Mouse (Mus musculus): ENCODE measurements around the gene Nf1. TPM values are rescaled to one million over a fixed set of nuclear protein-coding genes. Genes with fewer than 3 reads are reported as not detected.

The Nf1 gene
- polyA plus RNA-seq, 1 experiment: 14.3 TPM

GRCm38 (mm10) chr11:79590664-79591590 is 251.4 kb downstream of the Nf1 start, which contains the start of gene Rab11fip4:
TSS of gene Rab11fip4 (plus strand) at chr11:79591212.
- peak within 1 kb of the TSS; percentile 56 for H3K4me3 ChIP-seq (ENCODE audit: insufficient read depth, low read depth, low read length)
- no peak within 1 kb of the TSS for H3K27ac ChIP-seq (replicated peaks; ENCODE audit: low read depth, low read length)

DNA sequence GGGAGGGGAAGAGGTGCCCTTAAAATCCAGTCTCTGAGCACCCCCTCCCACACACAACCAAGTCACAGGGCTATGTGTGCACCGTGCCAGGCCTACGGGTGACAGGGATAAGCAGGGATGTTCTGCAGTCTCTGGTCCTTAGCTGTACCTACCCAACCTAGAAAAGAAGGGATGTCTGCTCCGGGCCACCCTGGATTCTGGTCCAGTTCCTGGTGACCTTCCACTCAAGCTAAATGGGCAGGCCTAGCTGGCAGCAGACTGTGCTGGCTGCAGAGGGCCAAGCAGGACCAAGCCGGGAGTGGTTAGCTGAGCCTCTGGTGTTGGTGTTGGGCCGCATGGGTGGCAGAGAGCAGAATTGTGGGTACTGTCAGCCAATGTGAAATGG is 252.1 kb downstream of the Nf1 start:
- H3K4me1 ChIP-seq (ENCODE audit: control insufficient read depth, insufficient read depth, insufficient read length, low read length): peaks cover 3% of the 10 kb centered on the region
- peak overlapping the region; percentile 56 for H3K4me3 ChIP-seq (ENCODE audit: insufficient read depth, low read depth, low read length)
- H3K27ac ChIP-seq (replicated peaks; ENCODE audit: low read depth, low read length): no peak overlapping the region

More at GRCm38 (mm10) chr11:79590664-79591590, 251.4 kb downstream of the Nf1 start, which contains the start of gene Rab11fip4:
- H3K4me1 ChIP-seq (ENCODE audit: control insufficient read depth, insufficient read depth, insufficient read length, low read length): peaks cover 3% of the 10 kb centered on the region

DNA sequence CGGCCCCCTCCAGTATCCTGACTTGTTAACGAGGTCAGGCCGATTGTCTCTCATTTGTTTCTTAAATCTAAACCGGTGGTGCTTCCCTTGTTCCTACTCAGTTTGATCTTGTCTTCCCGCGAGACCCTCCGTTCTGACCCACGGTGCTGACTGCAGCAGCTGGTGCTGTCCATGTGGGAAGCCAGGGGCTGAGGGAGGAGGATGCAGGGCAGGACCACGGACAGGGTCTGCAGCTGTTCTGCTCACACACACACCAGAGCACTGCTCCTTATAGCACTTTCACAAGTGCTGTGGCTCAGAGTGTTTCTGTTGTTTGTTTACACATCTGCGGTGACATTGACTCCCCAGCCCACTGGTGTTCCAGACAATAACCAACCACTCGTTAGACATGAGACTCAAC is 254.0 kb downstream of the Nf1 start:
- H3K4me1 ChIP-seq (ENCODE audit: control insufficient read depth, insufficient read depth, insufficient read length, low read length): peaks cover 3% of the 10 kb centered on the region
- no peak overlapping the region for H3K27ac ChIP-seq (replicated peaks; ENCODE audit: low read depth, low read length)
- H3K4me3 ChIP-seq (ENCODE audit: insufficient read depth, low read depth, low read length): no peak overlapping the region

DNA sequence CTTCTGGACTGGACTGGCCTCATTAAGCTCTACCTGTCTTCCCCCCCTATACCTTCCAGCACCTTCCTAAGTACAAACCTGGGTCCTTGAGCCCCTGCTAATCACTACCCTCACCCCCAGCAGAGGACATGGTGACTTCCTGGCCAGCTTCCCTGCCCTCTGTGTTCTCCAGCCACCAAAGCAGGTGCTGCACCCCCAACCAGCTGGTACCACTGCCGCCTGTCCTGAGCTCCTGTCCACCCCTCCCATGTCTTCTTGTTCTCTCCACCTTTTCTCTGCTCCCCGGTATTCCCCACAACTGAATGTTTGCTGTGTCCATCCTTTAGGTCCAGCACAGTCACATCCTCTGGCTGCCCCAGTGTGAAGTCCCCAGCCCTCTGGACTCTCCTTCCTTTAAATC is 271.0 kb downstream of the Nf1 start:
- Histone ChIP-seq H3K27ac (replicated peaks; ENCODE audit: low read depth, low read length) (no peak overlapping the region), H3K4me1 (ENCODE audit: control insufficient read depth, insufficient read depth, insufficient read length, low read length) (no peaks in the 10 kb centered on the region), H3K4me3 (ENCODE audit: insufficient read depth, low read depth, low read length) (no peak overlapping the region)

- H3K4me1 ChIP-seq (ENCODE audit: control insufficient read depth, insufficient read depth, insufficient read length, low read length): no peaks in the 10 kb centered on the region
- H3K27ac ChIP-seq (replicated peaks; ENCODE audit: low read depth, low read length): no peak overlapping the region
- H3K4me3 ChIP-seq (ENCODE audit: insufficient read depth, low read depth, low read length): no peak overlapping the region
These were observed 271.6 kb downstream of the Nf1 start for GRCm38 (mm10) chr11:79611011-79611666.

DNA sequence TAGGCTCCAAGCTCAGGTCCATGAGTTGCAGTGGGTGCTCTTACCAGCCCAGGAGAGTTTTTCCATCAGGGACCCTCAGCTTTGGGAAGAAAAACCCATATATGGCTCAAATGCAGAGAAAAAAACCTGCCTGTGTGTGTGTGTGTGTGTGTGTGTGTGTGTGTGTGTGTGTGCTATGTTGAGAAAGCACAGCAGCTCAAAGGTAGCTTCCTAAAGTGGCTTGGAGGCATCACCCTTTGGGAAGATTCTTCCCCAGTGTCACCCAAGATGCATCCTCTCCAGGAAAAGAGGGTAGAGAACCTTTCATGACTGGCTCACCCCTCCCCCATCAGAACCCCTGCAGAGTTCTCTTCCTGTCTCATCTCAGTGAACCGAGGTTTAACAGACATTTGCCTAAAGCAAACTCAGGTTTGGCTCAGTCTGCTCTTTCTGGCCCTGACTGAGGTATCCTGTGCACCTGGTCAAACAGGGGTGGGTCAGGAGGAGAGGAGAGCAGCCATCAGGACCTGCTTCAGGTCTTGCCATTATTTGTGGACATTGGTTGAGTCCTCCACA is 272.6 kb downstream of the Nf1 start:
- Histone ChIP-seq H3K4me3 (ENCODE audit: insufficient read depth, low read depth, low read length) (no peak overlapping the region), H3K27ac (replicated peaks; ENCODE audit: low read depth, low read length) (no peak overlapping the region), H3K4me1 (ENCODE audit: control insufficient read depth, insufficient read depth, insufficient read length, low read length) (no peaks in the 10 kb centered on the region)

GRCm38 (mm10) chr11:79613084-79613483 is 273.6 kb downstream of the Nf1 start:
- H3K27ac ChIP-seq (replicated peaks; ENCODE audit: low read depth, low read length): no peak overlapping the region
- H3K4me1 ChIP-seq (ENCODE audit: control insufficient read depth, insufficient read depth, insufficient read length, low read length): no peaks in the 10 kb centered on the region

GRCm38 (mm10) chr11:79613711-79614110 is 274.2 kb downstream of the Nf1 start:
- no peak overlapping the region for H3K27ac ChIP-seq (replicated peaks; ENCODE audit: low read depth, low read length)

More at GRCm38 (mm10) chr11:79613084-79613483, 273.6 kb downstream of the Nf1 start:
- no peak overlapping the region for H3K4me3 ChIP-seq (ENCODE audit: insufficient read depth, low read depth, low read length)

DNA sequence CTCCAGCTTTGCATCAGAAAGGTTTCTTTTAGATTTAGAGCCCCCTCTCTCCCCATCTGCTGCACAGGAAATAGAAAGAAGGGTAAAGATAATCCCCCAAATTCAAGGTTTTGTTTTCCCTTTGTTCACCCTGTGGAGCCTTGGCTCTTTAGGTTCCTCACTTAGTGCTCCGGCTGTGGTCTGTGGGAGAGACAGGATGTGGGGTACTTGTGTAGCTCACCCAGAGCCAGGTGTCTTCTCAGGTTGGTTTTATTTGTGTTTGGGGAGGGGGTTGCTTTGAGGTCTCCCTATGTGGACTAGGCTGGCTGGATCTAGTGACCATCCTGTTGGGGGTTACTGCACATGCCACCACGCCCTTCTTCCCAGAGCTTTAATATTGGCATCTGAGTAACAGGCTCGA is 275.4 kb downstream of the Nf1 start:
- Histone ChIP-seq H3K4me3 (ENCODE audit: insufficient read depth, low read depth, low read length) (no peak overlapping the region), H3K4me1 (ENCODE audit: control insufficient read depth, insufficient read depth, insufficient read length, low read length) (no peaks in the 10 kb centered on the region), H3K27ac (replicated peaks; ENCODE audit: low read depth, low read length) (no peak overlapping the region)

More at GRCm38 (mm10) chr11:79613711-79614110, 274.2 kb downstream of the Nf1 start:
- H3K4me1 ChIP-seq (ENCODE audit: control insufficient read depth, insufficient read depth, insufficient read length, low read length): no peaks in the 10 kb centered on the region
- no peak overlapping the region for H3K4me3 ChIP-seq (ENCODE audit: insufficient read depth, low read depth, low read length)

GRCm38 (mm10) chr11:79615871-79616270 is 276.4 kb downstream of the Nf1 start:
- H3K4me1 ChIP-seq (ENCODE audit: control insufficient read depth, insufficient read depth, insufficient read length, low read length): no peaks in the 10 kb centered on the region
- H3K27ac ChIP-seq (replicated peaks; ENCODE audit: low read depth, low read length): no peak overlapping the region
- no peak overlapping the region for H3K4me3 ChIP-seq (ENCODE audit: insufficient read depth, low read depth, low read length)

GRCm38 (mm10) chr11:79617991-79618390 is 278.5 kb downstream of the Nf1 start:
- no peak overlapping the region for H3K27ac ChIP-seq (replicated peaks; ENCODE audit: low read depth, low read length)
- no peaks in the 10 kb centered on the region for H3K4me1 ChIP-seq (ENCODE audit: control insufficient read depth, insufficient read depth, insufficient read length, low read length)
- H3K4me3 ChIP-seq (ENCODE audit: insufficient read depth, low read depth, low read length): no peak overlapping the region

- Histone ChIP-seq H3K4me3 (ENCODE audit: insufficient read depth, low read depth, low read length) (no peak overlapping the region), H3K27ac (replicated peaks; ENCODE audit: low read depth, low read length) (0 out of 2 replicates have a peak overlapping the region, but pooled peaks have one; percentile 18), H3K4me1 (ENCODE audit: control insufficient read depth, insufficient read depth, insufficient read length, low read length) (no peaks in the 10 kb centered on the region)
These were observed 283.5 kb downstream of the Nf1 start for GRCm38 (mm10) chr11:79623029-79623428.

- Histone ChIP-seq H3K4me3 (ENCODE audit: insufficient read depth, low read depth, low read length) (no peak overlapping the region), H3K27ac (replicated peaks; ENCODE audit: low read depth, low read length) (no peak overlapping the region), H3K4me1 (ENCODE audit: control insufficient read depth, insufficient read depth, insufficient read length, low read length) (no peaks in the 10 kb centered on the region)
These were observed 285.4 kb downstream of the Nf1 start for GRCm38 (mm10) chr11:79624801-79625302.

- Histone ChIP-seq H3K4me3 (ENCODE audit: insufficient read depth, low read depth, low read length) (no peak overlapping the region), H3K27ac (replicated peaks; ENCODE audit: low read depth, low read length) (no peak overlapping the region), H3K4me1 (ENCODE audit: control insufficient read depth, insufficient read depth, insufficient read length, low read length) (no peaks in the 10 kb centered on the region)
These were observed 289.2 kb downstream of the Nf1 start for GRCm38 (mm10) chr11:79628716-79629115.

- Histone ChIP-seq H3K4me3 (ENCODE audit: insufficient read depth, low read depth, low read length) (no peak overlapping the region), H3K4me1 (ENCODE audit: control insufficient read depth, insufficient read depth, insufficient read length, low read length) (no peaks in the 10 kb centered on the region), H3K27ac (replicated peaks; ENCODE audit: low read depth, low read length) (no peak overlapping the region)
These were observed 290.4 kb downstream of the Nf1 start for GRCm38 (mm10) chr11:79629752-79630374.

All from brown adipose tissue, adult 24 weeks (tissue).